Mouse (Mus musculus): ENCODE data around the gene Spsb3. TPM values are rescaled to one million over a fixed set of nuclear protein-coding genes. Genes with fewer than 3 reads are reported as not detected.
A peak's percentile ranks its signal among the peaks of the same experiment; 100 is the strongest.

Gene Spsb3
- polyA plus RNA-seq, 1 experiment from 2014 or later, result 45.4 TPM

GRCm38 (mm10) chr17:24865776-24866175 lies 20.7 kb upstream of the Spsb3 start, which contains the start of gene Igfals:
Igfals (plus strand) TSS chr17:24865997.
- H3K9me3 ChIP-seq (ENCODE audit: low read length), result no peaks in the 10 kb centered on the region
- H3K4me3 ChIP-seq (ENCODE audit: low read depth, low read length), result no peak within 1 kb of the TSS
- no peak within 1 kb of the TSS for H3K27ac ChIP-seq (ENCODE audit: low read length)
- H3K4me2 ChIP-seq (replicated peaks; ENCODE audit: low read depth, low read length), result no peak within 1 kb of the TSS
- no peak for ATAC-seq
- no peak for DNase-seq (ENCODE audit: low spot score)
- H3K9ac ChIP-seq (replicated peaks; ENCODE audit: low read depth), result no peak within 1 kb of the TSS
- peaks cover 7% of the 10 kb centered on the region; the same call in 1 of the 2 replicates for H3K36me3 ChIP-seq (ENCODE audit: insufficient read depth, low read length)
- TF ChIP-seq CTCF (IDR thresholded peaks at IDR 0.05) (no peak), EP300 (IDR thresholded peaks at IDR 0.05) (no peak)
- H3K4me1 ChIP-seq (ENCODE audit: insufficient read depth, low read depth, low read length), result no peaks in the 10 kb centered on the region
- WGBS, result 88% methylated on average over 8 of the region's 8 CpGs
- no peaks in the 10 kb centered on the region for H3K27me3 ChIP-seq (replicated peaks; ENCODE audit: insufficient read depth, low read length)

- H3K4me2 ChIP-seq (replicated peaks; ENCODE audit: low read depth, low read length), result no peak overlapping the region
- no peaks in the 10 kb centered on the region for H3K36me3 ChIP-seq (ENCODE audit: insufficient read depth, low read length)
- no peak overlapping the region for H3K27ac ChIP-seq (ENCODE audit: low read length)
- DNase-seq (ENCODE audit: low spot score), result no peak
- no peaks in the 10 kb centered on the region for H3K27me3 ChIP-seq (replicated peaks; ENCODE audit: insufficient read depth, low read length)
- H3K9me3 ChIP-seq (ENCODE audit: low read length), result no peaks in the 10 kb centered on the region
- TF ChIP-seq CTCF (IDR thresholded peaks at IDR 0.05) (no peak), EP300 (IDR thresholded peaks at IDR 0.05) (no peak)
- no peak overlapping the region for H3K9ac ChIP-seq (replicated peaks; ENCODE audit: low read depth)
- 90% methylated on average over 10 of the region's 10 CpGs for WGBS
- H3K4me1 ChIP-seq (ENCODE audit: insufficient read depth, low read depth, low read length), result no peaks in the 10 kb centered on the region
- no peak for ATAC-seq
- H3K4me3 ChIP-seq (ENCODE audit: low read depth, low read length), result no peak overlapping the region
Observed at GRCm38 (mm10) chr17:24867914-24868313, 18.5 kb upstream of the Spsb3 start.

GRCm38 (mm10) chr17:24873695-24874404 lies 12.6 kb upstream of the Spsb3 start:
- TF ChIP-seq EP300 (IDR thresholded peaks at IDR 0.05), result no peak
- TF ChIP-seq CTCF (IDR thresholded peaks at IDR 0.05), result no peak
- WGBS, result 41% methylated on average over 4 of the region's 4 CpGs
- H3K9me3 ChIP-seq (ENCODE audit: low read length), result no peaks in the 10 kb centered on the region

GRCm38 (mm10) chr17:24874405-24874745 lies 12.1 kb upstream of the Spsb3 start:
- no peak for TF ChIP-seq CTCF (IDR thresholded peaks at IDR 0.05)
- no peak for TF ChIP-seq EP300 (IDR thresholded peaks at IDR 0.05)
- WGBS, result 40% methylated on average over 1 of the region's 1 CpGs

More at GRCm38 (mm10) chr17:24873695-24874404, 12.6 kb upstream of the Spsb3 start:
- Histone ChIP-seq H3K4me2 (replicated peaks; ENCODE audit: low read depth, low read length) (no peak overlapping the region), H3K27me3 (replicated peaks; ENCODE audit: insufficient read depth, low read length) (no peaks in the 10 kb centered on the region), H3K4me3 (ENCODE audit: low read depth, low read length) (no peak overlapping the region), H3K36me3 (ENCODE audit: insufficient read depth, low read length) (no peaks in the 10 kb centered on the region), H3K9ac (replicated peaks; ENCODE audit: low read depth) (no peak overlapping the region), H3K4me1 (ENCODE audit: insufficient read depth, low read depth, low read length) (no peaks in the 10 kb centered on the region), H3K27ac (ENCODE audit: low read length) (no peak overlapping the region)
- DNase-seq (ENCODE audit: low spot score) (no peak), ATAC-seq (no peak)

GRCm38 (mm10) chr17:24874989-24875388 lies 11.5 kb upstream of the Spsb3 start:
- H3K27ac ChIP-seq (ENCODE audit: low read length), result no peak overlapping the region

More at GRCm38 (mm10) chr17:24874405-24874745, 12.1 kb upstream of the Spsb3 start:
- H3K4me3 ChIP-seq (ENCODE audit: low read depth, low read length), result no peak overlapping the region
- H3K4me2 ChIP-seq (replicated peaks; ENCODE audit: low read depth, low read length), result no peak overlapping the region
- no peak overlapping the region for H3K27ac ChIP-seq (ENCODE audit: low read length)
- DNase-seq (ENCODE audit: low spot score) (no peak), ATAC-seq (no peak)
- no peaks in the 10 kb centered on the region for H3K36me3 ChIP-seq (ENCODE audit: insufficient read depth, low read length)
- no peaks in the 10 kb centered on the region for H3K4me1 ChIP-seq (ENCODE audit: insufficient read depth, low read depth, low read length)
- no peak overlapping the region for H3K9ac ChIP-seq (replicated peaks; ENCODE audit: low read depth)
- no peaks in the 10 kb centered on the region for H3K9me3 ChIP-seq (ENCODE audit: low read length)
- no peaks in the 10 kb centered on the region for H3K27me3 ChIP-seq (replicated peaks; ENCODE audit: insufficient read depth, low read length)

GRCm38 (mm10) chr17:24877336-24878116 lies 8.9 kb upstream of the Spsb3 start:
- no peak overlapping the region for H3K9ac ChIP-seq (replicated peaks; ENCODE audit: low read depth)
- no peaks in the 10 kb centered on the region for H3K9me3 ChIP-seq (ENCODE audit: low read length)
- H3K27me3 ChIP-seq (replicated peaks; ENCODE audit: insufficient read depth, low read length), result no peaks in the 10 kb centered on the region
- H3K27ac ChIP-seq (ENCODE audit: low read length), result peak overlapping the region; percentile 62
- ATAC-seq (peak; percentile 23), DNase-seq (ENCODE audit: low spot score) (no peak)
- no peak overlapping the region for H3K4me3 ChIP-seq (ENCODE audit: low read depth, low read length)
- no peaks in the 10 kb centered on the region for H3K4me1 ChIP-seq (ENCODE audit: insufficient read depth, low read depth, low read length)
- H3K36me3 ChIP-seq (ENCODE audit: insufficient read depth, low read length), result no peaks in the 10 kb centered on the region
- WGBS, result 42% methylated on average over 10 of the region's 10 CpGs
- H3K4me2 ChIP-seq (replicated peaks; ENCODE audit: low read depth, low read length), result peak overlapping the region; percentile 19; the same call in 1 of the 2 replicates
- TF ChIP-seq CTCF (IDR thresholded peaks at IDR 0.05), result no peak
- no peak for TF ChIP-seq EP300 (IDR thresholded peaks at IDR 0.05)

More at GRCm38 (mm10) chr17:24874989-24875388, 11.5 kb upstream of the Spsb3 start:
- WGBS, result 74% methylated on average over 8 of the region's 8 CpGs
- Histone ChIP-seq H3K4me2 (replicated peaks; ENCODE audit: low read depth, low read length) (no peak overlapping the region), H3K36me3 (ENCODE audit: insufficient read depth, low read length) (no peaks in the 10 kb centered on the region), H3K9me3 (ENCODE audit: low read length) (no peaks in the 10 kb centered on the region), H3K4me1 (ENCODE audit: insufficient read depth, low read depth, low read length) (no peaks in the 10 kb centered on the region), H3K4me3 (ENCODE audit: low read depth, low read length) (no peak overlapping the region), H3K9ac (replicated peaks; ENCODE audit: low read depth) (no peak overlapping the region), H3K27me3 (replicated peaks; ENCODE audit: insufficient read depth, low read length) (no peaks in the 10 kb centered on the region)
- ATAC-seq (no peak), DNase-seq (ENCODE audit: low spot score) (no peak)
- TF ChIP-seq CTCF (IDR thresholded peaks at IDR 0.05) (no peak), EP300 (IDR thresholded peaks at IDR 0.05) (no peak)

All from lung, postnatal 0 days (tissue).